Mouse (Mus musculus) kidney, adult 10 weeks (tissue): ENCODE results near the gene Pdlim7. TPM values are rescaled to one million over a fixed set of nuclear protein-coding genes. Genes with fewer than 3 reads are reported as not detected.

Source experiments
- polyA plus RNA-seq: library from polyadenylated mRNA; stranded (reverse); fragments of 350-450 nt; fragmentation: Illumina TruSeq; extraction: RNeasy Lipid Tissue Mini Kit (QIAGEN cat#74804); gene quantifications from one replicate; pipeline ENCODE4 v1.2.3, GENCODE M21; 2014; ENCODE audit warnings: low read depth, low replicate concordance

Pdlim7 gene
- polyA plus RNA-seq = 0.40 TPM

DNA sequence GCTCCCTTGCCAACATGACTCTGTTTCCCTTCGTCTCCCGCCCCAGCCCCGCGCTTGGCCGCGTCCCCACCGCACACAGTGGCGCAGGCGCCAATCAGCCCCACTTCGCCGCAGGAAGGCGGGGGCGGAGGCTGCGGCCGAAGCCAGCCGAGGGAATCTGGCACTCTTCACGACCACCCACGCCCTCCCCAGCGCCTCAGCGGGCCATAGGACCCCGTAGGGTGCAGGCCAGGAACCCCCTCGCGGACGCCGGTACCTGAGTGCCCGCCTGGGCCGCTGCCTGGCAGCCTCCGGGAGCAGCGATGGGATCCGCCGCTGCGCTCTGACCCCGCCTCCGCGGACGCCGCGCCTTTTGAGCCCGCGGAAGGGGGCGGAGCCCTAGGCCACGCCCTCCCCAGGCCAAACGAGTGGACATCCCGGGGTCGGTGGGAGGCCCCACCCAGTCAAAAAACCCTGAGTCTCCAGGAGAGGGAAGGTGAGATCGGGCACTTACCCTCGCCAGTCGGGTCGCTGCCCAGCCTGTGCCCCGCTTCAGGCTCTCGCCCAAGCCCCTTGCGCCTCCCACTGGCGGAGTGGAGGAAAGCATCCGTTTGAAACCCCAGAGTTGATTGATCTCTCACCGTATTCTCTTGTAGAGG lies at the start of gene Pdlim7:
TSS of gene Pdlim7 (minus strand) at position 566 of the 638 bp plus-strand sequence.

GRCm38 (mm10) chr13:55536194-55537175 lies 23.0 kb upstream of the Pdlim7 start, which contains the start of gene Ddx41:
Ddx41 (minus strand) TSS chr13:55536658.

DNA sequence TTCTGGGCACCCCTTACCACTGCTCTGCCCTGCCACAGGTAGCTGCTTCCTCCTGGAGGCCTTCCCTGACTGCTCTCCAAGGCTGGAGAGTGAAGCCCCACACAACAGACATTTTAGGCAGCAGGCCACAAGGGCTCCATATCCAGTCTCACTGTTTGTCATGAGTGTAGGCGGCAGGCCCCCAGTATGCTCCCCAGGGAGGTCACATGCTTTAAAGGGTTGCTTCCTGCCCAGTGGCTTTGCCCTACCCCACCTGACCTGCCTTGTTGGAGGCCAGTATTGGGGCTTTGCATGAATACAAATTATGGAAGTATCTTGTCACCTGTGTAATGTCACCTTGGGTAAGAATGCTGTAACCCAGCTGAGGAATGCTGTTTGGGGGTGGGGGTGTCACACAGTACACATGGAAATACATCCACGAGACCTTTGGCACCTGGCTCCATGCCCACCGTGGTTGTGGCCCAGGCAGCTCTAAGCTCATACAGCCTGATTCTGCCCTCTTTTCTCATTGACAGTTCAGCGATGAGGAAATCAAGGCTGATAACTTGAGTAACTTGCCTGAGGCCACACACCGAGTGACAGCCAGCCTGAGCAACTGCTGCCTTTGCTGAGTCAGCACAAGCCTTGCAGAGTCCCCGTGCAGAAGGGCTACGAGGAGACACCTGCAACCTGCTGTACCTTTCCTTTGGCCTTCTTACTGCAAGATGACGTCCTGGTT lies 15.9 kb upstream of the Pdlim7 start, which contains the start of gene Dok3:
TSS of gene Dok3 (minus strand) at position 99 of the 718 bp plus-strand sequence.

GRCm38 (mm10) chr13:55487578-55488498 lies 25.6 kb downstream of the Pdlim7 start, which contains the start of gene Dbn1:
Dbn1 (minus strand) TSS chr13:55488111.

GRCm38 (mm10) chr13:55464027-55464884 lies 49.2 kb downstream of the Pdlim7 start, which contains the start of gene Prr7:
Prr7 (plus strand) TSS chr13:55464267.

Other genes starting within 250 kb of the Pdlim7 start
- gene Prelid1, start 193.2 kb downstream of the Pdlim7 start, polyA plus RNA-seq = 11.6 TPM
- gene Rab24, start 191.7 kb downstream of the Pdlim7 start, polyA plus RNA-seq = 10.4 TPM
- not detected for gene Mxd3, start 183.9 kb downstream of the Pdlim7 start, polyA plus RNA-seq
- 37.2 TPM for gene Lman2, start 150.9 kb downstream of the Pdlim7 start, polyA plus RNA-seq
- not detected for gene Rgs14, start 143.9 kb downstream of the Pdlim7 start, polyA plus RNA-seq
- gene Slc34a1, start 115.5 kb downstream of the Pdlim7 start, polyA plus RNA-seq = 557 TPM
- gene Pfn3, start 98.4 kb downstream of the Pdlim7 start, polyA plus RNA-seq = not detected
- not detected for gene F12, start 86.9 kb downstream of the Pdlim7 start, polyA plus RNA-seq
- 3.1 TPM for gene Grk6, start 68.6 kb downstream of the Pdlim7 start, polyA plus RNA-seq
- not detected for gene Prr7, start 49.4 kb downstream of the Pdlim7 start, polyA plus RNA-seq
- 1.0 TPM for gene Dbn1, start 25.6 kb downstream of the Pdlim7 start, polyA plus RNA-seq
- gene Dok3, start 15.6 kb upstream of the Pdlim7 start, polyA plus RNA-seq = not detected
- 1.7 TPM for gene Ddx41, start 23.0 kb upstream of the Pdlim7 start, polyA plus RNA-seq
- 3.2 TPM for gene Fam193b, start 57.4 kb upstream of the Pdlim7 start, polyA plus RNA-seq
- 45.7 TPM for gene Tmed9, start 60.1 kb upstream of the Pdlim7 start, polyA plus RNA-seq
- 1.7 TPM for gene B4galt7, start 86.2 kb upstream of the Pdlim7 start, polyA plus RNA-seq
- gene Caml, start 109.3 kb upstream of the Pdlim7 start, polyA plus RNA-seq = 48.5 TPM
- gene Ddx46, start 121.4 kb upstream of the Pdlim7 start, polyA plus RNA-seq = 56.2 TPM
- gene B230219D22Rik, start 179.4 kb upstream of the Pdlim7 start, polyA plus RNA-seq = 133 TPM
- gene Txndc15, start 201.0 kb upstream of the Pdlim7 start, polyA plus RNA-seq = 121 TPM
- 18.8 TPM for gene Pcbd2, start 213.7 kb upstream of the Pdlim7 start, polyA plus RNA-seq